Mouse (Mus musculus): ENCODE measurements at regions not wholly inside any gene's neighbourhood (a gene's known extent, or its start where the extent isn't known, plus 50 kb on each side); places are given as distances from the start of the nearest gene placed in this dataset.
"Not testable (repeated sequence)": the region's sequence is repeated elsewhere in the genome, so short reads cannot be mapped to it uniquely, and the experiment has no call there.

- H3K27me3 ChIP-seq (ENCODE audit: insufficient read depth, poor library complexity, severe bottlenecking); DNase-seq (ENCODE audit: low spot score); H3K36me3 ChIP-seq; H3K9me3 ChIP-seq; H3K4me3 ChIP-seq; H3K4me1 ChIP-seq; H3K27ac ChIP-seq: not testable (repeated sequence)
- 82% methylated on average over 5 of the region's 5 CpGs for WGBS
These were observed 194.9 kb downstream of the Gm31371 start for GRCm38 (mm10) chr8:20098121-20098520.

- H3K36me3 ChIP-seq; H3K27ac ChIP-seq; H3K4me1 ChIP-seq; H3K4me3 ChIP-seq; H3K27me3 ChIP-seq (ENCODE audit: insufficient read depth, poor library complexity, severe bottlenecking); H3K9me3 ChIP-seq: not testable (repeated sequence)
- peak; percentile 62 for DNase-seq (ENCODE audit: low spot score)
- no CpG with 5 or more reads among the region's 1 CpGs for whole genome bisulfite sequencing
These were observed 197.0 kb downstream of the Gm31371 start for GRCm38 (mm10) chr8:20100241-20100640.

- H3K36me3 ChIP-seq; DNase-seq (ENCODE audit: low spot score); H3K4me3 ChIP-seq; H3K27me3 ChIP-seq (ENCODE audit: insufficient read depth, poor library complexity, severe bottlenecking); H3K27ac ChIP-seq; H3K4me1 ChIP-seq; H3K9me3 ChIP-seq: not testable (repeated sequence)
- no CpG with 5 or more reads among the region's 2 CpGs for WGBS
These were observed 199.2 kb downstream of the Gm31371 start for GRCm38 (mm10) chr8:20102374-20102773.

- not testable (repeated sequence) for H3K36me3 ChIP-seq; H3K9me3 ChIP-seq; H3K4me3 ChIP-seq; DNase-seq (ENCODE audit: low spot score); H3K4me1 ChIP-seq; H3K27ac ChIP-seq; H3K27me3 ChIP-seq (ENCODE audit: insufficient read depth, poor library complexity, severe bottlenecking)
- WGBS, result 80% methylated on average over 1 of the region's 2 CpGs
These were observed 204.0 kb downstream of the Gm31371 start for GRCm38 (mm10) chr8:20107154-20107553.

GRCm38 (mm10) chr8:20116785-20117184, 213.6 kb downstream of the Gm31371 start:
- DNase-seq (ENCODE audit: low spot score); H3K27ac ChIP-seq; H3K27me3 ChIP-seq (ENCODE audit: insufficient read depth, poor library complexity, severe bottlenecking); H3K36me3 ChIP-seq; H3K4me3 ChIP-seq; H3K4me1 ChIP-seq; H3K9me3 ChIP-seq: not testable (repeated sequence)
- WGBS, result 68% methylated on average over 2 of the region's 2 CpGs

GRCm38 (mm10) chr8:20119581-20119980, 216.4 kb downstream of the Gm31371 start:
- H3K4me1 ChIP-seq; H3K4me3 ChIP-seq; H3K36me3 ChIP-seq; H3K27me3 ChIP-seq (ENCODE audit: insufficient read depth, poor library complexity, severe bottlenecking); H3K27ac ChIP-seq; H3K9me3 ChIP-seq: not testable (repeated sequence)
- DNase-seq (ENCODE audit: low spot score), result peak; percentile 28
- WGBS, result 72% methylated on average over 4 of the region's 4 CpGs

GRCm38 (mm10) chr8:20120186-20120585, 217.0 kb downstream of the Gm31371 start:
- DNase-seq (ENCODE audit: low spot score); H3K36me3 ChIP-seq; H3K27ac ChIP-seq; H3K4me3 ChIP-seq; H3K27me3 ChIP-seq (ENCODE audit: insufficient read depth, poor library complexity, severe bottlenecking); H3K9me3 ChIP-seq; H3K4me1 ChIP-seq: not testable (repeated sequence)
- WGBS, result 94% methylated on average over 2 of the region's 2 CpGs

GRCm38 (mm10) chr8:20121391-20121909, 218.3 kb downstream of the Gm31371 start:
- H3K9me3 ChIP-seq; H3K4me3 ChIP-seq; H3K4me1 ChIP-seq; H3K27ac ChIP-seq; H3K36me3 ChIP-seq; H3K27me3 ChIP-seq (ENCODE audit: insufficient read depth, poor library complexity, severe bottlenecking): not testable (repeated sequence)
- 88% methylated on average over 10 of the region's 11 CpGs for WGBS
- DNase-seq (ENCODE audit: low spot score), result peak; percentile 75

GRCm38 (mm10) chr8:20122067-20122925, 219.1 kb downstream of the Gm31371 start:
- H3K9me3 ChIP-seq; H3K27me3 ChIP-seq (ENCODE audit: insufficient read depth, poor library complexity, severe bottlenecking); H3K36me3 ChIP-seq; H3K4me1 ChIP-seq: not testable (repeated sequence)
- H3K4me3 ChIP-seq, result peak overlapping the region; percentile 69
- DNase-seq (ENCODE audit: low spot score), result peak; percentile 97
- WGBS, result 8% methylated on average over 71 of the region's 72 CpGs
- H3K27ac ChIP-seq, result peak overlapping the region; percentile 92

- not testable (repeated sequence) for DNase-seq (ENCODE audit: low spot score); H3K36me3 ChIP-seq; H3K27ac ChIP-seq; H3K4me3 ChIP-seq; H3K4me1 ChIP-seq; H3K27me3 ChIP-seq (ENCODE audit: insufficient read depth, poor library complexity, severe bottlenecking); H3K9me3 ChIP-seq
- WGBS, result 87% methylated on average over 5 of the region's 5 CpGs
These were observed 220.4 kb downstream of the Gm31371 start for GRCm38 (mm10) chr8:20123545-20123944.

GRCm38 (mm10) chr8:20135626-20136025, 227.4 kb downstream of the Gm15319 start:
- WGBS, result 100% methylated on average over 1 of the region's 1 CpGs
- not testable (repeated sequence) for H3K4me1 ChIP-seq; H3K27ac ChIP-seq; H3K36me3 ChIP-seq; H3K27me3 ChIP-seq (ENCODE audit: insufficient read depth, poor library complexity, severe bottlenecking); H3K9me3 ChIP-seq; H3K4me3 ChIP-seq; DNase-seq (ENCODE audit: low spot score)

- not testable (repeated sequence) for H3K27me3 ChIP-seq (ENCODE audit: insufficient read depth, poor library complexity, severe bottlenecking); H3K9me3 ChIP-seq; H3K4me3 ChIP-seq; H3K4me1 ChIP-seq; H3K36me3 ChIP-seq; DNase-seq (ENCODE audit: low spot score); H3K27ac ChIP-seq
- WGBS, result 84% methylated on average over 4 of the region's 4 CpGs
These were observed 217.6 kb downstream of the Gm15319 start for GRCm38 (mm10) chr8:20145436-20145835.

- H3K27ac ChIP-seq; H3K4me1 ChIP-seq; DNase-seq (ENCODE audit: low spot score); H3K27me3 ChIP-seq (ENCODE audit: insufficient read depth, poor library complexity, severe bottlenecking); H3K36me3 ChIP-seq; H3K9me3 ChIP-seq; H3K4me3 ChIP-seq: not testable (repeated sequence)
- WGBS, result 88% methylated on average over 9 of the region's 11 CpGs
These were observed 211.5 kb downstream of the Gm15319 start for GRCm38 (mm10) chr8:20151317-20152047.

Measured in heart, embryonic 10.5 days (tissue).